Mouse (Mus musculus) kidney, adult 2 months (tissue): ENCODE measurements around the gene Zfp444. TPM values are rescaled to one million over a fixed set of nuclear protein-coding genes. Genes with fewer than 3 reads are reported as not detected.

Source experiments
- DNase-seq: peaks from one replicate; pipeline ENCODE4 v3.0.0; 2021
- H3K27ac ChIP-seq: fragments of 200-500 bp; 2 replicates; pipeline ENCODE4 v1.5.1; 2012; ENCODE audit warnings: low read depth, low read length, control low read depth, inconsistent platforms; ENCODE audit not compliant: insufficient read depth
- H3K27me3 ChIP-seq: fragments of 200-500 bp; replicated peaks from 2 replicates; pipeline ENCODE4 v1.6.1; 2012; ENCODE audit warnings: mild to moderate bottlenecking, moderate library complexity, low read length, inconsistent platforms; ENCODE audit not compliant: control insufficient read depth, insufficient read depth
- H3K36me3 ChIP-seq: fragments of 200-500 bp; 2 replicates; pipeline ENCODE4 v1.6.1; 2012; ENCODE audit warnings: mild to moderate bottlenecking, moderate library complexity, low read length, inconsistent platforms; ENCODE audit not compliant: control insufficient read depth, insufficient read depth
- H3K4me1 ChIP-seq: fragments of 200-500 bp; 2 replicates; pipeline ENCODE4 v1.6.1; 2011; ENCODE audit warnings: low read length; ENCODE audit not compliant: control insufficient read depth, insufficient read depth
- H3K4me3 ChIP-seq: fragments of 200-500 bp; 2 replicates; pipeline ENCODE4 v1.5.1; 2011; ENCODE audit warnings: mild to moderate bottlenecking, low read depth, low read length, control low read depth; ENCODE audit not compliant: insufficient read depth
- CTCF ChIP-seq: fragments of 200-500 bp; conservative IDR thresholded peaks from 2 replicates; pipeline ENCODE4 v1.5.1; 2011; ENCODE audit warnings: low read depth, mild to moderate bottlenecking, control low read depth, low read length, moderate library complexity, mixed read lengths; ENCODE audit not compliant: insufficient read depth, insufficient read length
- POLR2A ChIP-seq: fragments of 200-500 bp; IDR thresholded peaks from one replicate; pipeline ENCODE4 v1.6.1; 2011; ENCODE audit warnings: low read depth, low read length, control low read depth
- WGBS: fragments of 180-500 bp; shearing (Covaris S2); methylation state at CpG from one replicate; pipeline ENCODE4 v1.1.7; 2018; 5-methylcytosine and 5-hydroxymethylcytosine counted together
- polyA plus RNA-seq: library from polyadenylated mRNA; depleted of rRNA; stranded (reverse); fragments of >200 nt; gene quantifications from 2 replicates; pipeline ENCODE4 v1.2.3, GENCODE M21; 2012

Zfp444 gene
- polyA plus RNA-seq, 1 experiment, result 47.1 TPM

DNA sequence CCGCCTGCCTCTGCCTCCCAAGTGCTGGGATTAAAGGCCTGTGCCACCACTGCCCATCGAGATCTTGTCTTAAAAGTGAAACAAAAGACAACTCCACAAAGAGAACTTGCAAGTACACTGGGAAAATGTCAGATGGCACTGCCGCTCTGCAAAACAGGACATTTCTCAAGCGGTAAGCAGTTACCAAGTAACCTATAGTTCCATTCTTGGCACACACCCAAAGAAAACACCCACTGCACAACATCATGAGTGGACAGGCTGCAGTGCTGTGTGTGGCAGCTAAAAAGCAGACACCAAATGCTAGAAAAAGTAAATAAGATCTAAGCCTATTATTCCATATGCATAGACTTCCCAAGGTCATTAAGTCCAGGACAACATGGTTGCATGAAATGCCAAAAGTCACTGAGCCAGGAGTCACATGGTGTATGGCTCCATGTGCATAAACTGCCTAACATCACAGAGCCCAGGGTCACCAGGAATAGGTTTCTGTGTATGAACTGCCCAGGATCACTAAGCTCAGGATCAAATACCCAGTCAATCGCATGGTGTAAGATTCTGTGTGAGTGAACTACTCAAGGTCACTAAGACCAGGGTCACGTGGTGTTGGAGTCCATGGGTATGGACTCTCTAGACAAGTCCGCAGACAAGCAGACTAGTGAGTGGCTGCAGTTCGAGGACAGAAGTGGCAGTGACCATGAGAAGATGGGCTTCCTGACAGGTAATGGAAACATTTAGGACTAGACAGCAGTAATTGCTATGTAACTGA, 26.4 kb upstream of the Zfp444 start:
- peak; percentile 42 for DNase-seq
- Histone ChIP-seq H3K4me3 (no peak overlapping the region), H3K27ac (peak overlapping the region; percentile 78), H3K27me3 (no peaks in the 10 kb centered on the region), H3K36me3 (no peaks in the 10 kb centered on the region), H3K4me1 (peaks cover 56% of the 10 kb centered on the region)
- 45% methylated on average over 8 of the region's 8 CpGs for WGBS
- TF ChIP-seq CTCF, result no peak

DNA sequence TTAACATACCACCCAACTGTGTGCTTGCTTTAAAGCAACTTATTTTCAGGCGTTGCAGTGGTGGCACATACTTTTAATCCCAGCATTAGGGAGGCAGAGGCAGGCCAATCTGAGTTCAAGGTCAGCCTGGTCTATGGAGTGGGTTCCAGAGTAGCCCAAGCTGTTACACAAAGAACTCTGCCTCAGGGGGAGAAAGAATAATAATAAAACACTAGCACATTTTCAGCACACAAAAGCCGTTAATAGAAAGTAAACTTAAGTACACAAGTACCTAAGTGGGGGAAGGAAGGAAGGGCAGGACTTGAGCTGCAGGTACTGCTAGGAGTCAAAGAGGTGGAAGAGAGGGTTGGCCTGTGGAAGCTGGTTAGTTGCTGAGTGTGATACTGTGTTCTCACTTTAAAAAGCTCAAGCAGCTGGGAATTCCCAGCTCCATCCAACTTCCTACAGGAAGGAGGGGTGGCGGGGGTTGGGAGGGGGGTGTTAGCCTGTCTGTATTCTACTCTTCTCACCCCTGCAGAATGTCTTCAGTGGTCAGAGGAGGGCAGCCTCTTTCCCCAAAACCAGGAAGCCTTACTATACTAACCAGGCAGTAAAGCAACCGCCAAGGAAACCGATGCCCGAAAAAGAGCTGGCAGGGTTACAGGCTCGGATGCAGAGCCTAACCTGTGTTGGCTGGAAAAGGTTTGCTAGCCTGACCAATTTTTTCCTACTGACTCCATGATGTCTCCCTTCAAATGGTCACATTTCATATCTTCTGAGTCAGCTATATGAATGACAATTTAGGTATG, 25.6 kb upstream of the Zfp444 start:
- 30% methylated on average over 7 of the region's 7 CpGs for WGBS
- peak overlapping the region; percentile 78 for H3K27ac ChIP-seq

DNA sequence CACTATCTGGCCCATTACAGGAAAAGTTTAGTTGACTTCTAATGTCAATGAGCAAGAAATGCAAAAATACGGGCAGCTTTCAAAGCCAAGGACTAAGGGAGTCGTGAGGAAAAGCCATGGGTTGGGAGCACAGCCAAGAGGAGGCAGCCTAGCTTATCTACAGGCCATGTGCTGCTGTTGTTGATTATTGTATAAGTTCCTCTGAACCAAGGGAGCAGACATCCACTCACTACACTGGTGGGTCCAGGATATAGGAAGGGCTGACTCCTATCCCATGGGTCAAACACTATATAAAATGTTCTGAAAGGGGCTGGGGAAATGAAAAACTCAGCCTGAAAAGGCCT, 25.1 kb upstream of the Zfp444 start:
- Histone ChIP-seq H3K4me1 (peaks cover 67% of the 10 kb centered on the region), H3K36me3 (no peaks in the 10 kb centered on the region), H3K27me3 (no peaks in the 10 kb centered on the region), H3K27ac (peak overlapping the region; percentile 62), H3K4me3 (no peak overlapping the region)
- TF ChIP-seq CTCF (no peak), POLR2A (no peak)
- WGBS, result 10% methylated on average over 2 of the region's 2 CpGs
- no peak for DNase-seq

More for the DNA sequence above, 25.6 kb upstream of the Zfp444 start:
- no peak for DNase-seq
- Histone ChIP-seq H3K36me3 (no peaks in the 10 kb centered on the region), H3K4me1 (peaks cover 61% of the 10 kb centered on the region), H3K27me3 (no peaks in the 10 kb centered on the region), H3K4me3 (no peak overlapping the region)
- TF ChIP-seq CTCF (no peak), POLR2A (no peak)

DNA sequence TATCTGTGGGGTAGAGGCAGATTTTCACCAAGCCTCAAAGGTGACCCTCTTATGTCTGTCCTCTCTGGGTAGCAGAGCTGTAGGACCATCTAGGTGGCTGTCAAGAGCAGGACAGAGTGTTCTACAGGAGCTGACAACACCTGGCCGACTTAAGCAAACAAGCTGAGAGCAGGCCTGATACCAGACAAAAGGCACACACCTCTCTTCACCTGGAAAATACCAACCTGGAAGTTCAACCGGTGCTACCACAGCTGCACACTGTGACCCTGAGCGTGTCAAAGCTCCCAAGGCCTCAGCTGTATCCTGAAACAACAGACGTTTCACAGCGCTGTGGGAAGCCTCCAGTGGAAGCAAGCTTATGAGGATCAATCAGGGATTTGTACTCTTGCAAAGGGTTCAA, 24.3 kb upstream of the Zfp444 start:
- no peak for DNase-seq
- Histone ChIP-seq H3K27ac (peak overlapping the region; percentile 67), H3K36me3 (no peaks in the 10 kb centered on the region), H3K4me1 (peaks cover 73% of the 10 kb centered on the region), H3K27me3 (no peaks in the 10 kb centered on the region), H3K4me3 (no peak overlapping the region)
- TF ChIP-seq CTCF (no peak), POLR2A (no peak)
- WGBS, result 35% methylated on average over 5 of the region's 5 CpGs

DNA sequence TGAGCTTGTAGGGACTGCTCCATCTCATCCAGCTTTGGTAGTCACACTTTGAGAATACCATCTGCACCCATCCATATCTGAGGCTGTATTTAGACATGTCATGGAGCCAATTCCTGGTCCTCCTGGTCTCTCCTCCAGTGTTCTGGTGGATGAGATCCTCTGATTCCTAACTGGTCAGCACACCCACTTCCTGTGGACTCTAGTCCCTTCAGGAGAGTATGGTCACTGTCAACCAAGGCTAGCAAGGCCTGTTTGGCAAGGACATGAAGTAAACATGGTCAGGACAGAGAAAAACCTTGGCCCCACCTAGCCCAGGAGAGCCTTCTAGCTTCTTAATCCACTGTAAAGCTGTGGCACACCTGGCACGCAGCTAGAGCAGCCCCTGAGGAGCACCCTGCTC, 20.8 kb upstream of the Zfp444 start:
- Histone ChIP-seq H3K27me3 (no peaks in the 10 kb centered on the region), H3K4me3 (no peak overlapping the region), H3K4me1 (peaks cover 65% of the 10 kb centered on the region), H3K27ac (0 out of 2 replicates have a peak overlapping the region, but pooled peaks have one; percentile 13), H3K36me3 (no peaks in the 10 kb centered on the region)
- no peak for TF ChIP-seq POLR2A
- TF ChIP-seq CTCF, result no peak
- 46% methylated on average over 1 of the region's 1 CpGs for WGBS
- DNase-seq, result no peak

DNA sequence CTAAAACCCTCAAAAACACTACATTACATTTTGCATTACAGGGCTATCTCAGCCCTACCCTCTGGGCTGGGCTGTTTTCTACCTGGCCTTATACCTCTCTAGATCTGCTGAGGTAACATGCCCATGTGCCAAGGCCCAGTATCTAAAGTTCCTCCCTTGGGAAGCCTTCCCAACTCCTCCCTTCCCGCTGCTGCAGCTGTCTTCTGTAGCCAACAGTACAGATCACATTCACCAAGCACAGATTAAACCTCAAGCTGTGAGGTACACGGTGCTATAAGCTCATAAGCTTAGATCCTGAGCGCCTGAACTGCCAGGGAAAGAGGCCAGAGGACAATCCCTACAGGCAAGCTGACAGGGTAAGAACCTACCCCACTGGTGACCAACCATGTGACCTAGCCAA, 20.0 kb upstream of the Zfp444 start:
- TF ChIP-seq CTCF, result no peak
- TF ChIP-seq POLR2A, result no peak
- 41% methylated on average over 3 of the region's 3 CpGs for WGBS
- H3K4me1 ChIP-seq, result peaks cover 63% of the 10 kb centered on the region

DNA sequence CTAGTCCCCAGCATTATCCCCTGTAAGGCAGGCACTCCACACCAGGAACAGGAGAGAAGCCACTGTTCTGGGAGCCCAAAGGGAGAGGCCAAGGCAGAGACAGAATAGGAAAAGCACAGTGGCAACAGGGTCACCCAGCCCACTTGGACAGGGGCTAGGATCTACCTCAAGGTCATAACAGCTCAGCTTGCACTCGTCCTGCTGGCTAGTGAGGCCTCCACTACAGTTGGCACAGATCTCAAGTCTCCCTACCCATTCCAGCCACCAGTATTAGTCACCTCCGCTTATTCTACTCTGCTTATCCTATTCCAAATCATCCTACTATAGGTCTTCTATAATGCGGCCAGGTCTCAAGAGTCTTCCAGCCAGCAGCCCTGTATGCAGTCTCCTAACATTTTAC, 18.9 kb upstream of the Zfp444 start:
- WGBS, result 45% methylated on average over 3 of the region's 3 CpGs
- H3K36me3 ChIP-seq, result no peaks in the 10 kb centered on the region
- no peaks in the 10 kb centered on the region for H3K27me3 ChIP-seq
- no peak for DNase-seq
- no peak overlapping the region for H3K4me3 ChIP-seq
- H3K27ac ChIP-seq, result peak overlapping the region; percentile 97
- TF ChIP-seq CTCF, result no peak
- TF ChIP-seq POLR2A, result no peak
- peaks cover 57% of the 10 kb centered on the region for H3K4me1 ChIP-seq

More for the DNA sequence above, 20.0 kb upstream of the Zfp444 start:
- Histone ChIP-seq H3K27ac (peak overlapping the region; percentile 42; the same call in 1 of the 2 replicates), H3K27me3 (no peaks in the 10 kb centered on the region), H3K36me3 (no peaks in the 10 kb centered on the region), H3K4me3 (no peak overlapping the region)
- peak; percentile 38 for DNase-seq
